ENCODE assay signal across 10 mouse cellular contexts in the genomic region with DNA sequence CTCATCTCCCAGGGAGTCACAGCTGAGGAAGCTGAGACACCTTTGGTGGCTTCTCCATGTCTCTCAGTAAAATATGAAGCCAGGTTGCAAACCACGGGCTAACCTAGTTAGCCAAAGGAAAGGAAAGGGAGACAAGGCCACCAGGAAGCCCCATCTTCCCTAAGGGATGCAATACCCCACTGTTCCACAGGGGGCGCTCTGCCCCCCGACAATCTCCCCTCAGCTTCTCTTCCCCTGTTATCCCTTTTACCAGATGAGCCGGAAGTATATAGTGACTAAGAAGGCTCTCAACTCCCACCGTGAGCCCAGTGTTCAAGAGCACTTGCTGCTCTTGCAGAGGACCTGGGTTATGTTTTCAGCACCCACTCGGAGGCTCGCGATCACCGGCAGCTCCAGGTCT.
A peak's percentile ranks its signal among the peaks of the same experiment; 100 is the strongest.
DNase-seq lines count a peak whose midpoint lies in the region; TF ChIP-seq lines count a peak whose summit lies in the region.
"Had no signal": no experiment of that assay in that cellular context is flagged by ENCODE, and none has a peak within 500 bp of the region (broad histone marks: within the 10 kb centered on the region; RNA-seq: fewer than 3 reads in every experiment).

No protein-coding gene starts in this region.

- no peaks in the 10 kb centered on the region for H3K9me3 ChIP-seq in embryonic facial prominence, embryonic 10.5 days
- H3K9me3 ChIP-seq: limb, embryonic 15.5 days; midbrain, embryonic 10.5 days had no signal

- H3K4me3 ChIP-seq in heart, adult 2 months = no peak overlapping the region
- H3K4me3 ChIP-seq in left cerebral cortex, adult 2 months = no peak overlapping the region
- H3K4me3 ChIP-seq in embryonic facial prominence, embryonic 10.5 days = no peak overlapping the region
- H3K4me3 ChIP-seq: limb, embryonic 15.5 days; midbrain, embryonic 10.5 days had no signal

- peak; percentile 72 for TF ChIP-seq CTCF in heart, adult 2 months (IDR thresholded peaks at IDR 0.05)
- TF ChIP-seq CTCF in left cerebral cortex, adult 2 months (IDR thresholded peaks at IDR 0.05) = peak; percentile 53

- intact Hi-C loops in heart, adult 2 months (cut with DNase I) = no loop called here
- intact Hi-C loops in left cerebral cortex, adult 2 months (cut with DNase I) = no loop called here
- intact Hi-C loops in left cerebral cortex, postnatal 10 days (cut with DNase I) = no loop called here
- intact Hi-C loops in left cerebral cortex, postnatal 4 days (cut with DNase I) = no loop called here

- TF ChIP-seq EP300 in heart, adult 2 months (IDR thresholded peaks at IDR 0.05; ENCODE audit: insufficient read depth, low read depth, low read length) = no peak

- peaks cover 7% of the 10 kb centered on the region for H3K4me1 ChIP-seq in heart, adult 2 months (ENCODE audit: control insufficient read depth, insufficient read depth, low read length)
- peaks cover 95% of the 10 kb centered on the region for H3K4me1 ChIP-seq in embryonic facial prominence, embryonic 10.5 days

- H3K79me2 ChIP-seq in heart, adult 2 months (replicated peaks; ENCODE audit: control insufficient read depth, insufficient read depth, low read length) = no peaks in the 10 kb centered on the region

- H3K27ac ChIP-seq in heart, adult 2 months = peak overlapping the region; percentile 17
- H3K27ac ChIP-seq in left cerebral cortex, adult 2 months = no peak overlapping the region
- H3K27ac ChIP-seq in embryonic facial prominence, embryonic 10.5 days (replicated peaks) = peak overlapping the region; percentile 63
- H3K27ac ChIP-seq: limb, embryonic 15.5 days; midbrain, embryonic 10.5 days had no signal

- 36% methylated on average over 9 of the region's 9 CpGs for WGBS in heart, adult 2 months
- WGBS in embryonic facial prominence, embryonic 10.5 days = 27% methylated on average over 9 of the region's 9 CpGs

- TF ChIP-seq POLR2A in heart, adult 2 months (IDR thresholded peaks at IDR 0.05; ENCODE audit: insufficient read depth, low read depth, low read length) = no peak

- no peaks in the 10 kb centered on the region for H3K36me3 ChIP-seq in heart, adult 2 months (ENCODE audit: control insufficient read depth, insufficient read depth, low read length)
- H3K36me3 ChIP-seq in embryonic facial prominence, embryonic 10.5 days (replicated peaks) = no peaks in the 10 kb centered on the region
- H3K36me3 ChIP-seq: limb, embryonic 15.5 days; midbrain, embryonic 10.5 days had no signal

- H3K27me3 ChIP-seq in heart, adult 2 months (ENCODE audit: control insufficient read depth, insufficient read depth, low read length) = no peaks in the 10 kb centered on the region
- H3K27me3 ChIP-seq in embryonic facial prominence, embryonic 10.5 days (replicated peaks; ENCODE audit: low read depth, poor library complexity, severe bottlenecking) = peaks cover 30% of the 10 kb centered on the region

- H3K9ac ChIP-seq in heart, adult 2 months (ENCODE audit: low read depth, low read length) = no peak overlapping the region
- H3K9ac ChIP-seq: limb, embryonic 15.5 days had no signal

- DNase-seq in heart, adult 2 months = no peak
- DNase-seq in heart, postnatal 4 days = no peak
- DNase-seq in left cerebral cortex, adult 2 months (ENCODE audit: extremely low spot score in 1 of 2, low spot score in 2 of 2) = no peak
- no peak for DNase-seq in left cerebral cortex, postnatal 10 days (ENCODE audit: extremely low spot score in 1 of 2, low spot score in 2 of 2)
- peak; percentile 7 to 8 for DNase-seq in B cell, adult 2 months
- no peak for DNase-seq in embryonic facial prominence, embryonic 10.5 days (ENCODE audit: low spot score)
- no peak for DNase-seq in urinary bladder, postnatal 14 days (ENCODE audit: low spot score)
- DNase-seq in left cerebral cortex, postnatal 4 days = no peak

Comparison
In these comparisons a context has a peak if more than half of its experiments do, and no peak if none do; other contexts are left out.
1. DNase-seq: peak in B cell, adult 2 months (2 of 2); none in heart, adult 2 months (0 of 2), heart, postnatal 4 days (single experiment), left cerebral cortex, adult 2 months (0 of 2), left cerebral cortex, postnatal 10 days (0 of 2), embryonic facial prominence, embryonic 10.5 days (single experiment), urinary bladder, postnatal 14 days (single experiment) and left cerebral cortex, postnatal 4 days (single experiment).